In the genomic region with DNA sequence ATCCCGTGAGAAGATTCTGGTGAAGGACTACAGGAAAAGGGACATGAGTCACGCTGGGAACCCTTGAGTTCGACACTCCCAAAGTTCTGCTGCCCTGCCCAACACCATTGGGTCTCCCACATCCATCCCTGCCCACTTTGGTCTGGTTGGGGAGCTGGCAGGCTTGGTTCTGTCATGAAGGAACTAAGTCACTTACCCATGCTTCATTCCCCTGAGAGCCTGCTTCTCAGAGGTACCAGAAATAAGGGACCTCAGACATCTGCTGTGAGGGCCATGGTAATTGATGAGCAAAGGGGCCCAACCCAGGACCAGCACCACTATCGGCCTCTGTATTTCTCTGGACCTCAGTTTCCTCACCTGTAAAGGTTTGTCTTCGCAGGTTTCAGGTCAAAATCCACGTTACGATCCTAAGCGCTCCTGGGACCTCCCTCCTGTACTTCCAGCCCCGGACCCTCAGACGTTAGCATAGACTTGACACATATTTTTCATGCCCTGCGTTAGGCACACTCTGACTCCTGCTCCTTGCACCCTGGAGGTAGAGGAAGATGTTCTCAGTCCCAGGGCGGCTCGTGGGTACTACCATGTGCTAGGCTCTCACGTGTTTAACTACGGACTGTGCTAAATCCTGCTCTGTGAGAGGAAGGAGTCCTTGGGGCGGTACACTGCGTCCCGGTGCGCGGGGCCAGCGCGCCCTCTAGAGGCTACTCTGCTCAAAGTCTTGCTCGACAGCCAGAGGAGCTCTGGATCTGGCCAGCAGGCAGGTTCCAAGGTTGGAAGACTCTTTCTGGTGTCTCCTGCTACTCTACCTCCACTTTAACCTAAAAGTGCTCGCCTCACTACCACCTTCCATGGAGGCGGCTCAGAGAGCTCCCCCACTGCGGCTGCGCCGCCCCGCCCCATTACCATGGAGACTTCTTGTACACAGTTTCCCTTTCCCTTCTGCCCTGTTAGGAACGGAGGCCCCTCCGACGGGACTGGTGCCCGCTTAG, we compare ENCODE assay signal across 8 mouse cellular contexts. TPM values are rescaled to one million over a fixed set of nuclear protein-coding genes. Genes with fewer than 3 reads are reported as not detected.
DNase-seq lines count a peak whose midpoint lies in the region; ATAC-seq and TF ChIP-seq lines count a peak whose summit lies in the region.

A gene (plus strand): TSS at position 91 of the 989 bp plus-strand sequence.

- peak within 1 kb of the TSS; percentile 73 for H3K9ac ChIP-seq in MEL (ENCODE audit: control insufficient read depth, low read depth, low read length, poor library complexity, severe bottlenecking)
- 0 out of 2 replicates have a peak within 1 kb of the TSS, but pooled peaks have one; percentile 28 for H3K9ac ChIP-seq in forebrain, postnatal 0 days
- H3K9ac ChIP-seq in neural tube, embryonic 15.5 days (replicated peaks) = peak within 1 kb of the TSS; percentile 50

- no peak; a peak in 1 of 4 replicates for TF ChIP-seq EP300 in MEL (IDR thresholded peaks at IDR 0.05; ENCODE audit: low read depth in 1 of 2, low read length in 2 of 2)

- peaks cover 12% of the 10 kb centered on the region for H3K79me2 ChIP-seq in MEL (ENCODE audit: control insufficient read depth, insufficient read depth, low read length, poor library complexity)

- H3K4me3 ChIP-seq in MEL (ENCODE audit: control insufficient read depth in 1 of 2, insufficient read depth in 1 of 2, low read depth in 2 of 2, low read length in 2 of 2) = peak within 1 kb of the TSS; percentile 56 to 59
- H3K4me3 ChIP-seq in forebrain, postnatal 0 days (ENCODE audit: low read depth, low read length) = peak within 1 kb of the TSS; percentile 34
- H3K4me3 ChIP-seq in layer of hippocampus, adult 2 months = peak within 1 kb of the TSS; percentile 67
- H3K4me3 ChIP-seq in lung, adult 2 months (replicated peaks; ENCODE audit: extremely low read depth, low read depth, low read length) = peak within 1 kb of the TSS; percentile 73
- H3K4me3 ChIP-seq in neural tube, embryonic 15.5 days (replicated peaks) = peak within 1 kb of the TSS; percentile 42

- H3K4me1 ChIP-seq in MEL (ENCODE audit: control insufficient read depth in 1 of 2, insufficient read depth in 2 of 2, low read length in 2 of 2) = peaks cover 0 to 9% of the 10 kb centered on the region in 2 experiments; a peak in 3 of 4 replicates
- H3K4me1 ChIP-seq in forebrain, postnatal 0 days (ENCODE audit: insufficient read depth) = no peaks in the 10 kb centered on the region; the same call in 1 of the 2 replicates
- H3K4me1 ChIP-seq in lung, adult 2 months (ENCODE audit: control insufficient read depth, insufficient read depth, low read length) = peaks cover 3% of the 10 kb centered on the region; the same call in 1 of the 2 replicates
- peaks cover 16% of the 10 kb centered on the region for H3K4me1 ChIP-seq in neural tube, embryonic 15.5 days

- H3K27me3 ChIP-seq in MEL (ENCODE audit: control insufficient read depth in 1 of 2, insufficient read depth in 2 of 2, low read length in 2 of 2) = no peaks in the 10 kb centered on the region
- H3K27me3 ChIP-seq in forebrain, postnatal 0 days (ENCODE audit: insufficient read depth, low read length) = no peaks in the 10 kb centered on the region
- H3K27me3 ChIP-seq in neural tube, embryonic 15.5 days (replicated peaks) = no peaks in the 10 kb centered on the region; the same call in 1 of the 2 replicates

- H3K36me3 ChIP-seq in MEL (ENCODE audit: control insufficient read depth in 1 of 2, insufficient read depth in 2 of 2, low read length in 2 of 2) = peaks cover 0 to 10% of the 10 kb centered on the region in 2 experiments; a peak in 3 of 4 replicates
- peaks cover 32% of the 10 kb centered on the region for H3K36me3 ChIP-seq in forebrain, postnatal 0 days (ENCODE audit: insufficient read depth)
- peaks cover 33% of the 10 kb centered on the region for H3K36me3 ChIP-seq in neural tube, embryonic 15.5 days

- TF ChIP-seq CTCF in MEL (IDR thresholded peaks at IDR 0.05 in 2 of 3, conservative IDR thresholded peaks at IDR 0.05 in 1 of 3; ENCODE audit: control insufficient read depth in 1 of 3, insufficient read depth in 1 of 3, low read depth in 2 of 3, low read length in 3 of 3, poor library complexity in 1 of 3, severe bottlenecking in 1 of 3) = peak; percentile 83 to 98 (median 93)
- peak; percentile 97 for TF ChIP-seq CTCF in forebrain, postnatal 0 days (IDR thresholded peaks at IDR 0.05; ENCODE audit: low read depth)
- TF ChIP-seq CTCF in layer of hippocampus, adult 2 months (conservative IDR thresholded peaks at IDR 0.05) = peak; percentile 99
- TF ChIP-seq CTCF in lung, adult 2 months (IDR thresholded peaks at IDR 0.05; ENCODE audit: insufficient read depth, low read length) = peak; percentile 75

- H3K27ac ChIP-seq in MEL (ENCODE audit: control insufficient read depth, low read depth, low read length) = peak within 1 kb of the TSS; percentile 91
- no peak within 1 kb of the TSS for H3K27ac ChIP-seq in forebrain, postnatal 0 days (ENCODE audit: low read depth, low read length)
- H3K27ac ChIP-seq in layer of hippocampus, adult 2 months = peak within 1 kb of the TSS; percentile 86
- no peak within 1 kb of the TSS; the same call in 1 of the 2 replicates for H3K27ac ChIP-seq in neural tube, embryonic 15.5 days (replicated peaks)

- no peaks in the 10 kb centered on the region for H3K9me3 ChIP-seq in MEL (replicated peaks; ENCODE audit: insufficient read depth, low read length)
- H3K9me3 ChIP-seq in forebrain, postnatal 0 days (ENCODE audit: low read length) = no peaks in the 10 kb centered on the region
- no peaks in the 10 kb centered on the region for H3K9me3 ChIP-seq in neural tube, embryonic 15.5 days (replicated peaks)

- peak within 1 kb of the TSS; percentile 50 for H3K4me2 ChIP-seq in forebrain, postnatal 0 days (ENCODE audit: low read depth)
- peak within 1 kb of the TSS; percentile 59 for H3K4me2 ChIP-seq in neural tube, embryonic 15.5 days

- peak; percentile 93 for DNase-seq in MEL (ENCODE audit: low read depth, low spot score)
- DNase-seq in cerebellum, adult 18-20 months = peak; percentile 89 to 93
- peak; percentile 92 for DNase-seq in forebrain, postnatal 0 days
- DNase-seq in heart, postnatal 4 days = peak; percentile 92
- peak; percentile 85 to 89 for DNase-seq in layer of hippocampus, adult 2 months (ENCODE audit: low spot score in 2 of 2)
- DNase-seq in lung, adult 2 months = peak; percentile 88
- peak; percentile 93 for DNase-seq in testis, postnatal 10 days (ENCODE audit: low spot score)

- peak; percentile 95 for TF ChIP-seq RAD21 in MEL (IDR thresholded peaks at IDR 0.05; ENCODE audit: low read depth, low read length)

- ATAC-seq in forebrain, postnatal 0 days = peak; percentile 97
- peak; percentile 91 for ATAC-seq in neural tube, embryonic 15.5 days (ENCODE audit: low FRiP score)

- peak; percentile 44 to 76; a peak in 3 of 4 replicates for TF ChIP-seq POLR2A in MEL (IDR thresholded peaks at IDR 0.05; ENCODE audit: control insufficient read depth in 1 of 2, insufficient read depth in 1 of 2, low read depth in 1 of 2, low read length in 2 of 2, poor library complexity in 1 of 2)
- 0 out of 2 replicates have a peak, but pooled peaks have one; percentile 21 for TF ChIP-seq POLR2A in lung, adult 2 months (IDR thresholded peaks at IDR 0.05; ENCODE audit: borderline replicate concordance, extremely low read depth, low read depth, low read length)

- WGBS in forebrain, postnatal 0 days = 15% methylated on average over 33 of the region's 33 CpGs
- WGBS in lung, adult 2 months = 11% methylated on average over 33 of the region's 33 CpGs
- 15% methylated on average over 33 of the region's 33 CpGs for WGBS in neural tube, embryonic 15.5 days

TF ChIP-seq in MEL, 35 proteins besides CTCF, POLR2A, EP300 and RAD21 (continues in another document):
- TF ChIP-seq TCF12 (IDR thresholded peaks at IDR 0.05; ENCODE audit: low read depth, low read length) = peak; percentile 14; the same call in 1 of the 2 replicates
- peak; percentile 71 for TF ChIP-seq USF1 (IDR thresholded peaks at IDR 0.05; ENCODE audit: low read depth, low read length)
- TF ChIP-seq UBTF (IDR thresholded peaks at IDR 0.05; ENCODE audit: borderline replicate concordance, insufficient read depth, low read depth, low read length) = no peak
- TF ChIP-seq CHD2 (IDR thresholded peaks at IDR 0.05; ENCODE audit: low read length) = no peak
- peak; percentile 66 for TF ChIP-seq TBP (IDR thresholded peaks at IDR 0.05; ENCODE audit: low read depth, low read length)
- TF ChIP-seq ELF1 (IDR thresholded peaks at IDR 0.05; ENCODE audit: low read depth, low read length) = peak; percentile 21; the same call in 1 of the 2 replicates
- TF ChIP-seq SIN3A (IDR thresholded peaks at IDR 0.05; ENCODE audit: low read length) = peak; percentile 93
- TF ChIP-seq POLR2AphosphoS2 (IDR thresholded peaks at IDR 0.05; ENCODE audit: low read length) = no peak
- no peak for TF ChIP-seq MEF2A (IDR thresholded peaks at IDR 0.05; ENCODE audit: extremely low read depth, insufficient replicate concordance, low read depth, low read length, poor library complexity, severe bottlenecking)
- peak; percentile 99 for TF ChIP-seq MYC (IDR thresholded peaks at IDR 0.05; ENCODE audit: low read depth, low read length)
- no peak for TF ChIP-seq E2F4 (IDR thresholded peaks at IDR 0.05; ENCODE audit: borderline replicate concordance, low read depth, low read length)
- no peak for TF ChIP-seq POLR2AphosphoS5 (IDR thresholded peaks at IDR 0.05; ENCODE audit: borderline replicate concordance, low read depth, low read length)
- TF ChIP-seq ETS1 (IDR thresholded peaks at IDR 0.05; ENCODE audit: low read depth, low read length) = 0 out of 2 replicates have a peak, but pooled peaks have one; percentile 28
- TF ChIP-seq NELFE (IDR thresholded peaks at IDR 0.05; ENCODE audit: low read depth, low read length) = peak; percentile 60
- no peak for TF ChIP-seq MYB (IDR thresholded peaks at IDR 0.05; ENCODE audit: low read depth, low read length)
- no peak for TF ChIP-seq KAT2A (conservative IDR thresholded peaks at IDR 0.05; ENCODE audit: low read depth, low read length)
- no peak for TF ChIP-seq ZKSCAN1 (IDR thresholded peaks at IDR 0.05; ENCODE audit: low read depth, low read length)
- TF ChIP-seq SMC3 (IDR thresholded peaks at IDR 0.05; ENCODE audit: low read depth, low read length) = peak; percentile 68
- peak; percentile 99 for TF ChIP-seq MAX (IDR thresholded peaks at IDR 0.05; ENCODE audit: low read length)

RNA-seq across cellular contexts. Expression of the gene that starts here (rescaled TPM):
- 0.49 and 0.77 TPM in 2 replicates for total RNA-seq in MEL (2012; rRNA removed)
- under 1 TPM in 1 of 2 experiments, not detected in 1; 0.79 TPM for polyA plus RNA-seq in MEL (2012; ENCODE audit: insufficient read depth in 1 of 2, insufficient read length in 2 of 2, low read depth in 1 of 2, low replicate concordance in 2 of 2, missing spikeins in 1 of 2)
- 0.43 and 1.4 TPM in 2 replicates for total RNA-seq in forebrain, postnatal 0 days (2014; rRNA removed)
- 0.38 and 0.64 TPM in 2 replicates for polyA plus RNA-seq in forebrain, postnatal 0 days (2015; fragmentation: Nextera tagmentation; extraction: Ambion mirVana)
- under 1 TPM; 0.11 to 0.17 TPM for total RNA-seq in heart, postnatal 4 days (2021)
- under 1 TPM; 0.47 to 0.69 TPM for total RNA-seq in layer of hippocampus, adult 2 months (2021)
- 4.4 and 4.5 TPM in 2 replicates for polyA plus RNA-seq in lung, adult 2 months (2012; rRNA removed)
- 1.6 and 1.8 TPM in 2 replicates for polyA plus RNA-seq in neural tube, embryonic 15.5 days (2015; fragmentation: Nextera tagmentation; extraction: Ambion mirVana)

Comparison
In these comparisons a context has a peak if more than half of its experiments do, and no peak if none do; other contexts are left out.
1. Peak in DNase-seq, H3K4me3 ChIP-seq, H3K27ac ChIP-seq and H3K9ac ChIP-seq in MEL; RNA of the gene not detected or under 1 TPM.
2. Peak in DNase-seq in heart, postnatal 4 days; RNA of the gene not detected or under 1 TPM.
3. Peak in DNase-seq, H3K4me3 ChIP-seq and H3K27ac ChIP-seq in layer of hippocampus, adult 2 months; RNA of the gene not detected or under 1 TPM.